Mouse (Mus musculus) adrenal gland, postnatal 10 days (tissue): ENCODE measurements around the gene Ceacam10. TPM values are rescaled to one million over a fixed set of nuclear protein-coding genes. Genes with fewer than 3 reads are reported as not detected.
"Not testable (repeated sequence)": the region's sequence is repeated elsewhere in the genome, so short reads cannot be mapped to it uniquely, and the experiment has no call there.

ENCODE experiments used
- DNase-seq: peaks from one replicate; pipeline ENCODE4 v3.0.0; 2021; ENCODE audit warnings: mixed read lengths
- long read RNA-seq, 2 experiments: library from polyadenylated mRNA; stranded (forward); transcript quantifications; one replicate each; pipeline ENCODE4 v2.0.0; 2021
- total RNA-seq, 2 experiments: library from RNA; stranded (reverse); gene quantifications; 2 replicates each; pipeline ENCODE4 v1.2.3; 2021

The Ceacam10 gene
- total RNA-seq, result under 1 TPM in 1 of 2 experiments, not detected in 1; 0.75 TPM
- long read RNA-seq, experiment 1, result 0 reads
- long read RNA-seq, experiment 2, result 0 reads

- not testable (repeated sequence) for DNase-seq
Measured at GRCm38 (mm10) chr7:24776918-24777317, at the start of gene Ceacam10. Ceacam10 (plus strand) TSS chr7:24777206.

- DNase-seq, result peak; percentile 49
Measured at GRCm38 (mm10) chr7:24735970-24736670, 40.9 kb upstream of the Ceacam10 start.

DNA sequence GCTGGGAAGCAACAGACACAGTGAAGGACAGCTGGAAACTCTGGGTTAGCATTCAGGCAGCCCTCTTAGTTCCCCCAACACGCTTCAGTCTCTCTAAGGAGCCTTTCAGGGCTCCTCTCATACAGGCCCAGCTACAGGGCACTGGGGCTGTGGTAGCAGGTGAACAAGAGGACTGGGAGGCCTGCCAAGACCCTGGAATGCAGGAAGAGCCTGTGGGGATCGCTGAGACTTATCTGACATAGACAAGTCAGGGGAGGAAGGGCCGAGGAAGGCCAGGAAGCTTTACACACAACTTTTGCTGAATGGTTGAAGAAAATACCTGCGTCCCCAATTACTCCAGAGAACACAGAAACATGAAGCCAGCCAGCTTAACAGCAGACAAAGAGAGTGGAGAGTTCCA is 26.3 kb upstream of the Ceacam10 start:
- DNase-seq, result no peak

- no peak for DNase-seq
Measured at GRCm38 (mm10) chr7:24751610-24752009, 25.4 kb upstream of the Ceacam10 start.

DNA sequence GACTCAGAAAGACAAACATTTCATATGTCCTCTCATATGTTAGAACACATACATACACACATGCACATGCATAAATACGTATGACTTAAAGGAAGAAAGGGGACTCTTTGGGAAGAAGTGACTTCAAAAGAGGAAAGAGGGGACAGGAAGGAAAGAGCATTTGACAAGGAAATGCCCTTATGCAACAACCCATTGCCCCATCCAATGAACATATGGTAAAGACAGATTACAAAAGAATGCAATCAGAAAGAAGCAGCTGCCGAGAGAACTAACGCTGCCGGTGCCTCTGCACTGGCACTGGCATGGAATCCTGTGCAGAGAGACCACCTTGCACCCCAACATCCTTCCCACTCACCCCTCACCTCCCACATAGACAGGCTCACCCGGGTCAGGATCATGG is 23.5 kb upstream of the Ceacam10 start:
- no peak for DNase-seq

GRCm38 (mm10) chr7:24758520-24758919 is 18.5 kb upstream of the Ceacam10 start:
- no peak for DNase-seq

GRCm38 (mm10) chr7:24760211-24760610 is 16.8 kb upstream of the Ceacam10 start, which contains the start of gene Cd177:
Cd177 (minus strand) TSS chr7:24760311.
- DNase-seq, result no peak

- no peak for DNase-seq
Measured at GRCm38 (mm10) chr7:24761161-24761560, 15.8 kb upstream of the Ceacam10 start.

DNA sequence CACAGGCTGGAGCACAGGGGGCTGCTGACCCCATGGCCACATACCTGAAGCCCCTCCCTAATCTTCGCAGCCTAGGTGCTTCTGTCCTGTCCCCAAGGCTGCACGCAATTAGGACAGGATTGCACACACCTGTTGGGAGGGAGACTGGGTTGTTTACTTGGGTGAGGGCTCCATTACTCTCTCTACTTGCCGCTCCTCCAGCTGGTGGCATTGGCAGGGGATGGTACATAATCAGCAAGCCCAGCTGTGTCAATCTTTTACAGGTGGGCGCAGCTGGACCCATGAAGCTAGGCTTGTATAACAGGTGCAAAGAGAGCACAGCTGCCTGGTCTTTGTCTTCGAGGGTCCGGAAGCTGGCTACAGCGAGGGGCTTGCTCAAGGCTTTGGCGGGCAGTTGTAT is 14.4 kb upstream of the Ceacam10 start:
- no peak for DNase-seq

DNA sequence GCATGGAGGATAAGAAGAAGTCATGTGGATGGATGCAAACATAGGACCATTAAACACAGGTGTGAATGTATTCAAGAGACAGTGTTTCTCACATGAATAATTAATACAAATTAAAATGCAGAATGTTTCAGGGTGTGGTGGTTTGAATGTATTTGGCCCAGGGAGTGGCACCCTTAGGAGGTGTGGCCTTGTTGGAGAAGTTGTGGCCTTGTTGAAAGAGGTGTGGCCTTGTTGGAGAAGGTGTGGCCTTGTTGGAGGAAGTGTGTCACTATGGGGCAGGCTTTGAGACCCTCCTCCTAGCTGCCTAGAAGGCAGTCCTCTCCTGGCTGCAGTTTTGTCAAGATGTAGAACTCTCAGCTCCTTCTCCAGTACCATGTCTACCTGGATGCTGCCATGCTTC is 5.6 kb upstream of the Ceacam10 start:
- no peak for DNase-seq

DNA sequence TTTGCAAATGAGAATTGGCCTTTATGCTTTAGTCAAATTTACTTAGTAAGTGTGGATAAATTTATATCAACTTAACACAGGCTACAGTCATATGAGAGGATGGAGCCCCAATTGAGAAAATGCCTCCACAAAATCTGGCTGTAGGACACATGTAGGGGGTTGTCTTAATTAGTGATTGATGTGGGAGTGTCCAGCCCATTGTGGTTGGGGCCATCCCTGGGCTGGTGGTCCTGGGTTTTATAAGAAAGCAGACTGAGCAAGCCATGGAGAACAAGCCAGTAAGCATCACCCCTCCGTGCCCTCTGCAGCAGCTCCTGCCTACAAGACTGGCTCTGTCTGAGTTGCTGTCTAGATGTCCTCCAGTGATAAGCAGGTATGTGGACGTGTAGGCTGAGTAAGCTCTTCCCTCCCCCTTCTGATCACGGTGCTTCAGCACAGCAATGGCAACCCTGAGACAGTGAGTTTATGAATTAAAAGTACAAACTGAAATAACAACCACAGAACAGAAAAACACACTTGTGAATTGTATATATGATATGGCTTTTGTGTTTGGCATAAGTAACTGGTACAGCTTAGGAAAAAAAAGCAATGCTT is 3.0 kb upstream of the Ceacam10 start:
- no peak for DNase-seq

DNA sequence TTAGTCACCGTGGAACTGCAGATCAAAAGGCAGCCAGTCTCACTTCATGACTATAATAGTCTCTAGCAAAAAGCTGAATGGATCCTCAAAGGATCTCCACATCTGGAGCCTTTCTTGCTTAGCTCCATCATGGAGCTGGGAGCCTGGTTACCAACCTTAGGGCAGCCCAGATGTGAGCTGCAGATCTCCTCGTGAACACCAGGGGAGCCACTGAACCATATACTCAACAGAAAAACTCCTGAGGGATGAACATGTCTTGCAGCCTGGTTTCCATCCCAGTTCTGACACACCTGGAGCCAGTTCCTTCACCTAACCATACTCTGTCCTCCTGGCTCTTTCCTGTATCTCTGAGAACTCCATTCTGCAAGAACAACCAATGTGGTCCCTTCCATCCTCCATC is 861 bp upstream of the Ceacam10 start:
- no peak for DNase-seq

DNA sequence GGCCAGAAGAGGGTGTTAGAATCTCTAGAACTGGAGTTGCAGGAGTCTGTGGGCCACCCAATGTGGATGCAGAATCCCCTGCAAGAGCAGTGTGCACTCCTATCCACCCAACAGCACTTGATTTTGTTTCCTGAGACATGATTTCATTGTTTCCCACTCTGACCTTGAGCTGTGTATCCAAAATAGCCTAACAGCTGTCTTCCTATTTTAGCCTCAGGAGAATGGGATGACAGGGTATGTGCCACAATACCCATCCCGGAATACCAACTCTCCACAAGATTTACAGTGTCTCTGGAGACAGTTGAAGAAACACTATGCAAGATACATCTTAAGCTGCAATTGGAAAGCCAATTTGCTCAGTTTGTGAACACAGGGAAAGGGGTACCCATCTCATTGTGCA is 20.9 kb downstream of the Ceacam10 start:
- no peak for DNase-seq

GRCm38 (mm10) chr7:24802149-24802767 is 25.3 kb downstream of the Ceacam10 start:
- DNase-seq, result no peak

- no peak for DNase-seq
Measured at GRCm38 (mm10) chr7:24804826-24805225, 27.8 kb downstream of the Ceacam10 start.

GRCm38 (mm10) chr7:24809041-24809440 is 32.0 kb downstream of the Ceacam10 start:
- DNase-seq, result no peak

DNA sequence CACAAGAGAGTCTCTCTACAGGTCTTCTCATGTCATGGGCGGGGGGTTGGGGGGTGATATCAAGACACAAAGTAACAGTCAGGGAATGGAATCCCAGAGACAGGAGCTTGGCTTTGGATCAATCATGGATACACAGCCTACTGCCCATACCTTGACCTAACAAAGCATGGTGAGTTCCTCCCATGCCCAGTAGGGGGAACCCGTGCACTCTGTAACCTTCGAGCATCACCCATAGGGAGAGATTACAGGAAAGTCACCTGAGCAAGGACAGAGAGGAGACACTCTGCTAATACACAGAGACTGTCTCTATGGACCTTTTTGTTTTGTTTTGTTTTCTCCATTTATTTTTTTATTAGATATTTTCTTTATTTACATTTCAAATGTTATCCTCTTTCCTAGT is 40.5 kb downstream of the Ceacam10 start:
- DNase-seq, result peak; percentile 87

GRCm38 (mm10) chr7:24824452-24824851 is 47.4 kb downstream of the Ceacam10 start:
- DNase-seq, result no peak

GRCm38 (mm10) chr7:24827181-24827580 is 50.2 kb downstream of the Ceacam10 start:
- DNase-seq, result no peak
